Mouse (Mus musculus): Measurements from ENCODE around the gene Zbtb3. TPM values are rescaled to one million over a fixed set of nuclear protein-coding genes. Genes with fewer than 3 reads are reported as not detected.
"Not testable (repeated sequence)": the region's sequence is repeated elsewhere in the genome, so short reads cannot be mapped to it uniquely, and the experiment has no call there.

The Zbtb3 gene
- polyA plus RNA-seq, 1 experiment from 2014 or later, result 6.0 TPM

DNA sequence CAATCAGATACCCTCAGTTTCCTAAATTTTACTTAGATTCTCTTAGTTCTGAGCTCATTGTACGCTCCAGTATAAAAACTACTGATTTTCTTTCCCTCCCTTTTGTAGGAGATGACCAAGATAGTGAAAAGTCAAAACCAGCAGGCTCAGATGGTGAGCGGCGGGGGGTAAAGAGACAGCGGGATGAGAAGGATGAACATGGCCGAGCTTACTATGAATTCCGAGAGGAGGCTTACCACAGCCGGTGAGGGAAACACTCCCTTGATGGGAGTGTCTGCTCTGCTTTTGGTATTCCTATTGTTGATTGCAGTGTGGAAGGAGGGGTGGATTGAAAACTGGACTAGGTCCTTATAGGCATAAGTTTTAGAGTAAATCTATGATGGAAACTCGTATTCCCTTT, 20.3 kb downstream of the Zbtb3 start:
- Histone ChIP-seq H3K27ac (replicated peaks; ENCODE audit: low read depth, low read length) (no peak overlapping the region), H3K9me3 (replicated peaks; ENCODE audit: control insufficient read depth, low read length) (no peaks in the 10 kb centered on the region), H3K4me3 (ENCODE audit: low read depth, low read length) (peak overlapping the region; percentile 9), H3K27me3 (ENCODE audit: control insufficient read depth, insufficient read depth, low read length) (no peaks in the 10 kb centered on the region), H3K9ac (replicated peaks; ENCODE audit: low read length) (no peak overlapping the region; the same call in 1 of the 2 replicates), H3K4me2 (ENCODE audit: low read depth, low read length) (peak overlapping the region; percentile 83), H3K4me1 (ENCODE audit: control insufficient read depth, insufficient read depth, low read length) (no peaks in the 10 kb centered on the region), H3K36me3 (replicated peaks; ENCODE audit: control insufficient read depth, insufficient read depth, low read depth, low read length) (peaks cover 18% of the 10 kb centered on the region)
- WGBS, result 85% methylated on average over 8 of the region's 8 CpGs
- no peak for ATAC-seq (replicated peaks; ENCODE audit: insufficient number of reproducible peaks, low FRiP score, low TSS enrichment, low read depth)
- no peak for DNase-seq (ENCODE audit: low spot score)

- DNase-seq (ENCODE audit: low spot score) (no peak), ATAC-seq (replicated peaks; ENCODE audit: insufficient number of reproducible peaks, low FRiP score, low TSS enrichment, low read depth) (no peak)
- H3K4me3 ChIP-seq (ENCODE audit: low read depth, low read length), result no peak within 1 kb of the TSS
- H3K27ac ChIP-seq (replicated peaks; ENCODE audit: low read depth, low read length), result no peak within 1 kb of the TSS
- 89% methylated on average over 8 of the region's 8 CpGs for WGBS
- no peaks in the 10 kb centered on the region for H3K4me1 ChIP-seq (ENCODE audit: control insufficient read depth, insufficient read depth, low read length)
- no peak within 1 kb of the TSS for H3K9ac ChIP-seq (replicated peaks; ENCODE audit: low read length)
- H3K4me2 ChIP-seq (ENCODE audit: low read depth, low read length), result no peak within 1 kb of the TSS
- H3K9me3 ChIP-seq (replicated peaks; ENCODE audit: control insufficient read depth, low read length), result no peaks in the 10 kb centered on the region
- H3K36me3 ChIP-seq (replicated peaks; ENCODE audit: control insufficient read depth, insufficient read depth, low read depth, low read length), result peaks cover 48% of the 10 kb centered on the region
- H3K27me3 ChIP-seq (ENCODE audit: control insufficient read depth, insufficient read depth, low read length), result no peaks in the 10 kb centered on the region
These were observed 27.3 kb downstream of the Zbtb3 start, which contains the start of gene AC129217.1 for GRCm38 (mm10) chr19:8829660-8830059. AC129217.1 (plus strand) TSS chr19:8829773.

DNA sequence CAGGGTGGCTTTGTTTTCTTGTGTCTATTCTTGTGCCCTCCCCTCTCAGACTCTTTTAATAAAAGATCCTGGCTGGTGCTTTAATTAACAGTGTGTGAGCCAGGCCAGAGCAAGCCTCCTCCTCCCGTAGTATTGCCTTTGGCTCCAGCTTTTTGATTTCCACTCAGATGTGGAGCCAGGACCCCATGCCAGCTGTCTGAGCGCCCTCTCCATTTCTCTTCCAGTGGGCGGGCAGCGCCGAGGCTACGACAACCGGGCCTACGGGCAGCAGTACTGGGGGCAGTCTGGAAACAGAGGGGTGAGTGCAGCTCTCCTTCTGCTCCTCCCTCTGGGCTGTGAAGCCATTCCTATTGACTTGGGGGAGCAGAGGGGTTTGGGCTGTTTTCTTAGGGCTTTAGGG, 28.3 kb downstream of the Zbtb3 start:
- Histone ChIP-seq H3K9me3 (replicated peaks; ENCODE audit: control insufficient read depth, low read length) (no peaks in the 10 kb centered on the region), H3K36me3 (replicated peaks; ENCODE audit: control insufficient read depth, insufficient read depth, low read depth, low read length) (peaks cover 40% of the 10 kb centered on the region), H3K27ac (replicated peaks; ENCODE audit: low read depth, low read length) (no peak overlapping the region), H3K9ac (replicated peaks; ENCODE audit: low read length) (no peak overlapping the region), H3K4me1 (ENCODE audit: control insufficient read depth, insufficient read depth, low read length) (no peaks in the 10 kb centered on the region), H3K4me2 (ENCODE audit: low read depth, low read length) (no peak overlapping the region), H3K4me3 (ENCODE audit: low read depth, low read length) (no peak overlapping the region), H3K27me3 (ENCODE audit: control insufficient read depth, insufficient read depth, low read length) (no peaks in the 10 kb centered on the region)
- DNase-seq (ENCODE audit: low spot score), result no peak
- 86% methylated on average over 8 of the region's 8 CpGs for WGBS
- ATAC-seq (replicated peaks; ENCODE audit: insufficient number of reproducible peaks, low FRiP score, low TSS enrichment, low read depth), result no peak

GRCm38 (mm10) chr19:8831262-8831661, 28.9 kb downstream of the Zbtb3 start:
- Histone ChIP-seq H3K4me2 (ENCODE audit: low read depth, low read length) (no peak overlapping the region), H3K9ac (replicated peaks; ENCODE audit: low read length) (no peak overlapping the region), H3K27ac (replicated peaks; ENCODE audit: low read depth, low read length) (no peak overlapping the region), H3K4me1 (ENCODE audit: control insufficient read depth, insufficient read depth, low read length) (no peaks in the 10 kb centered on the region), H3K36me3 (replicated peaks; ENCODE audit: control insufficient read depth, insufficient read depth, low read depth, low read length) (peaks cover 36% of the 10 kb centered on the region), H3K27me3 (ENCODE audit: control insufficient read depth, insufficient read depth, low read length) (no peaks in the 10 kb centered on the region), H3K9me3 (replicated peaks; ENCODE audit: control insufficient read depth, low read length) (no peaks in the 10 kb centered on the region), H3K4me3 (ENCODE audit: low read depth, low read length) (no peak overlapping the region)
- no peak for DNase-seq (ENCODE audit: low spot score)
- WGBS, result 87% methylated on average over 11 of the region's 11 CpGs
- no peak for ATAC-seq (replicated peaks; ENCODE audit: insufficient number of reproducible peaks, low FRiP score, low TSS enrichment, low read depth)

GRCm38 (mm10) chr19:8832971-8833370, 30.6 kb downstream of the Zbtb3 start:
- Histone ChIP-seq H3K27me3 (ENCODE audit: control insufficient read depth, insufficient read depth, low read length) (no peaks in the 10 kb centered on the region), H3K4me3 (ENCODE audit: low read depth, low read length) (no peak overlapping the region), H3K9me3 (replicated peaks; ENCODE audit: control insufficient read depth, low read length) (no peaks in the 10 kb centered on the region), H3K9ac (replicated peaks; ENCODE audit: low read length) (no peak overlapping the region), H3K36me3 (replicated peaks; ENCODE audit: control insufficient read depth, insufficient read depth, low read depth, low read length) (peaks cover 33% of the 10 kb centered on the region), H3K4me2 (ENCODE audit: low read depth, low read length) (no peak overlapping the region), H3K27ac (replicated peaks; ENCODE audit: low read depth, low read length) (no peak overlapping the region), H3K4me1 (ENCODE audit: control insufficient read depth, insufficient read depth, low read length) (no peaks in the 10 kb centered on the region)
- DNase-seq (ENCODE audit: low spot score), result no peak
- no peak for ATAC-seq (replicated peaks; ENCODE audit: insufficient number of reproducible peaks, low FRiP score, low TSS enrichment, low read depth)
- WGBS, result 95% methylated on average over 4 of the region's 4 CpGs

GRCm38 (mm10) chr19:8836327-8836726, 34.0 kb downstream of the Zbtb3 start:
- not testable (repeated sequence) for H3K27ac ChIP-seq (replicated peaks; ENCODE audit: low read depth, low read length); H3K9ac ChIP-seq (replicated peaks; ENCODE audit: low read length); ATAC-seq (replicated peaks; ENCODE audit: insufficient number of reproducible peaks, low FRiP score, low TSS enrichment, low read depth); H3K4me2 ChIP-seq (ENCODE audit: low read depth, low read length); H3K4me3 ChIP-seq (ENCODE audit: low read depth, low read length); H3K4me1 ChIP-seq (ENCODE audit: control insufficient read depth, insufficient read depth, low read length); DNase-seq (ENCODE audit: low spot score); H3K9me3 ChIP-seq (replicated peaks; ENCODE audit: control insufficient read depth, low read length); H3K27me3 ChIP-seq (ENCODE audit: control insufficient read depth, insufficient read depth, low read length)
- WGBS, result 94% methylated on average over 10 of the region's 10 CpGs
- H3K36me3 ChIP-seq (replicated peaks; ENCODE audit: control insufficient read depth, insufficient read depth, low read depth, low read length), result peaks cover 11% of the 10 kb centered on the region

DNA sequence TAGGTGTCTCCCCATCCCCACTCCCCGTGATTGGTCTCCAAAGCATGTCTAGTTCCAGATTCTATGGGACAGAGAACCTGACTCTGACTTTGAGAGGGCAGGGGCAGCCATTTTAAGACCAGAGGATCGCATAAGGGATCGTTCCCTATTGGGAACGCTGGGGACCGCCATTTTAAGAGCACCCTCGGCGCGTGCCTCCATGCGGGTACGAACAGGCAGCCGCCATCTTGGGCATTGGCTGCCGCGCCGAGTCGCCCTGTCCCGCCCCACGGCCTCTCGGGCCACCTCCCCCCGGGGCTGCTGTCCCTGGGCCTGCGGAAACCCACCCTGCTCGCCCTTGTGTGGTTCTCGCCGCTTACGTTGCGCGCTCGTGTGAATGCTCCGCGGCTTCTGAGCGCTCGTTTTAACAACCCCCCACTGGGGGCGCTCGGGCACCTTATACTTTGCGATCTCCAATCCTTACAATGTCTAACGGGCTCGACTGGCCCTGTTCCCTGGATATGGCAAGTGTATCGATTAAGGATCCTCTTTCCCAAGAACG, 35.0 kb downstream of the Zbtb3 start, which contains the start of gene Bscl2:
Bscl2 (plus strand) TSS at position 217 of the 541 bp plus-strand sequence.
- ATAC-seq (replicated peaks; ENCODE audit: insufficient number of reproducible peaks, low FRiP score, low TSS enrichment, low read depth) (peak; percentile 57), DNase-seq (ENCODE audit: low spot score) (peak; percentile 88)
- peak within 1 kb of the TSS; percentile 79 for H3K4me2 ChIP-seq (ENCODE audit: low read depth, low read length)
- H3K4me3 ChIP-seq (ENCODE audit: low read depth, low read length), result peak within 1 kb of the TSS; percentile 39
- no peaks in the 10 kb centered on the region for H3K27me3 ChIP-seq (ENCODE audit: control insufficient read depth, insufficient read depth, low read length)
- H3K4me1 ChIP-seq (ENCODE audit: control insufficient read depth, insufficient read depth, low read length), result peaks cover 2% of the 10 kb centered on the region; the same call in 1 of the 2 replicates
- no peaks in the 10 kb centered on the region for H3K9me3 ChIP-seq (replicated peaks; ENCODE audit: control insufficient read depth, low read length)
- H3K9ac ChIP-seq (replicated peaks; ENCODE audit: low read length), result peak within 1 kb of the TSS; percentile 82
- H3K36me3 ChIP-seq (replicated peaks; ENCODE audit: control insufficient read depth, insufficient read depth, low read depth, low read length), result peaks cover 11% of the 10 kb centered on the region
- whole genome bisulfite sequencing, result 1% methylated on average over 38 of the region's 38 CpGs
- peak within 1 kb of the TSS; percentile 95 for H3K27ac ChIP-seq (replicated peaks; ENCODE audit: low read depth, low read length)

- Histone ChIP-seq H3K4me1 (ENCODE audit: control insufficient read depth, insufficient read depth, low read length) (peaks cover 2% of the 10 kb centered on the region; the same call in 1 of the 2 replicates), H3K27me3 (ENCODE audit: control insufficient read depth, insufficient read depth, low read length) (no peaks in the 10 kb centered on the region), H3K9me3 (replicated peaks; ENCODE audit: control insufficient read depth, low read length) (no peaks in the 10 kb centered on the region), H3K36me3 (replicated peaks; ENCODE audit: control insufficient read depth, insufficient read depth, low read depth, low read length) (peaks cover 6% of the 10 kb centered on the region), H3K4me2 (ENCODE audit: low read depth, low read length) (peak overlapping the region; percentile 79), H3K9ac (replicated peaks; ENCODE audit: low read length) (peak overlapping the region; percentile 82), H3K4me3 (ENCODE audit: low read depth, low read length) (peak overlapping the region; percentile 39), H3K27ac (replicated peaks; ENCODE audit: low read depth, low read length) (peak overlapping the region; percentile 95)
- WGBS, result 25% methylated on average over 15 of the region's 15 CpGs
- peak; percentile 46 for DNase-seq (ENCODE audit: low spot score)
- 0 out of 2 replicates have a peak, but pooled peaks have one; percentile 2 for ATAC-seq (replicated peaks; ENCODE audit: insufficient number of reproducible peaks, low FRiP score, low TSS enrichment, low read depth)
These were observed 35.8 kb downstream of the Zbtb3 start for GRCm38 (mm10) chr19:8838041-8838730.

All from embryonic facial prominence, embryonic 11.5 days (tissue).